Mouse (Mus musculus) midbrain, embryonic 12.5 days (tissue): ENCODE results near the gene Tmem266. TPM values are rescaled to one million over a fixed set of nuclear protein-coding genes. Genes with fewer than 3 reads are reported as not detected.

Source experiments
- ATAC-seq: fragments of 200-750 bp; cut with Nextera tagmentation; 2 replicates; pipeline ENCODE4 v1.8.0; 2017; ENCODE audit warnings: low read depth, moderate TSS enrichment, moderate library complexity; ENCODE audit not compliant: low FRiP score
- H3K27ac ChIP-seq: fragments of 300-500 bp; sonication (generic); replicated peaks from 2 replicates; pipeline ENCODE4 v1.5.1; 2016; ENCODE audit warnings: mild to moderate bottlenecking
- H3K27me3 ChIP-seq: fragments of 300-500 bp; sonication (generic); 2 replicates; pipeline ENCODE4 v1.6.1; 2016; ENCODE audit warnings: mild to moderate bottlenecking
- H3K36me3 ChIP-seq: fragments of 300-500 bp; sonication (generic); 2 replicates; pipeline ENCODE4 v1.6.1; 2016
- H3K4me1 ChIP-seq: fragments of 300-500 bp; sonication (generic); 2 replicates; pipeline ENCODE4 v1.6.1; 2016
- H3K4me2 ChIP-seq: fragments of 300-500 bp; sonication (generic); replicated peaks from 2 replicates; pipeline ENCODE4 v1.6.1; 2016; ENCODE audit warnings: mild to moderate bottlenecking, moderate library complexity
- H3K4me3 ChIP-seq: fragments of 300-500 bp; sonication (generic); 2 replicates; pipeline ENCODE4 v1.5.1; 2016; ENCODE audit warnings: mild to moderate bottlenecking
- H3K9ac ChIP-seq: fragments of 300-500 bp; sonication (generic); replicated peaks from 2 replicates; pipeline ENCODE4 v1.6.1; 2016; ENCODE audit warnings: mild to moderate bottlenecking, moderate library complexity
- H3K9me3 ChIP-seq: fragments of 300-500 bp; sonication (generic); 2 replicates; pipeline ENCODE4 v1.6.1; 2016; ENCODE audit warnings: mild to moderate bottlenecking
- WGBS: fragments of 180-500 bp; shearing (Covaris S2); methylation state at CpG from one replicate; pipeline ENCODE4 v1.1.7; 2016; 5-methylcytosine and 5-hydroxymethylcytosine counted together
- polyA plus RNA-seq: library from polyadenylated mRNA; unstranded; fragments of >200 nt; fragmentation: Nextera tagmentation; extraction: Ambion mirVana; gene quantifications from 2 replicates; pipeline ENCODE4 v1.2.1, GENCODE M21; 2016

Tmem266 gene
- polyA plus RNA-seq, 1 experiment from 2014 or later: 1.1 TPM

GRCm38 (mm10) chr9:55439206-55439780 is 112.6 kb downstream of the Tmem266 start:
- H3K27me3 ChIP-seq: no peaks in the 10 kb centered on the region
- 91% methylated on average over 5 of the region's 5 CpGs for WGBS

DNA sequence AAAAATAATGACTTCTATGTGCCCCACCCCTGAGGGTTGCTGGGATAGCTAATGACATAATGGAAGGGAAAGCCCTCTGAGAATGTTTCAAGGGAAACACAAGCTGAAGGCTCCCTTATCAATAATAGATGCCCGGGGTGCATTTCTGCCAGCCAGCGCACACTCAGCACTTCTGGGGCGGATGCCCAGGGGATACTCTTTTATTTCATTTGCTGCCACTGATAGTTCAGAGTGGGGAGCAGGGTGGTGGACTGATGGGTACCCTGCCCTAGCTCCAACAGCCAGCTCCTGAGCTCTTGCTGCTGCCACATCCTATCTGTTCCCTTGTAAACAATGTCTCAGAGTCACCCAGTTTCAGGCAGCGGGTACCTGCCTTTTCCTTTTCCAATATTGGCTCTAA is 120.8 kb downstream of the Tmem266 start:
- WGBS: 92% methylated on average over 4 of the region's 4 CpGs

More at GRCm38 (mm10) chr9:55439206-55439780, 112.6 kb downstream of the Tmem266 start:
- Histone ChIP-seq H3K9me3 (no peaks in the 10 kb centered on the region), H3K4me2 (no peak overlapping the region), H3K9ac (no peak overlapping the region), H3K4me1 (no peaks in the 10 kb centered on the region), H3K27ac (no peak overlapping the region), H3K4me3 (no peak overlapping the region), H3K36me3 (no peaks in the 10 kb centered on the region)
- no peak for ATAC-seq

GRCm38 (mm10) chr9:55449108-55449507 is 122.4 kb downstream of the Tmem266 start:
- no peak overlapping the region for H3K4me2 ChIP-seq
- H3K4me3 ChIP-seq: no peak overlapping the region
- H3K9me3 ChIP-seq: no peaks in the 10 kb centered on the region
- no peaks in the 10 kb centered on the region for H3K4me1 ChIP-seq
- H3K27ac ChIP-seq: no peak overlapping the region
- WGBS: 71% methylated on average over 1 of the region's 1 CpGs
- no peaks in the 10 kb centered on the region for H3K27me3 ChIP-seq
- no peaks in the 10 kb centered on the region for H3K36me3 ChIP-seq
- H3K9ac ChIP-seq: no peak overlapping the region
- ATAC-seq: no peak

More for the DNA sequence above, 120.8 kb downstream of the Tmem266 start:
- ATAC-seq: no peak
- H3K4me1 ChIP-seq: no peaks in the 10 kb centered on the region
- no peak overlapping the region for H3K4me3 ChIP-seq
- no peaks in the 10 kb centered on the region for H3K27me3 ChIP-seq
- no peak overlapping the region for H3K9ac ChIP-seq
- H3K9me3 ChIP-seq: no peaks in the 10 kb centered on the region
- H3K4me2 ChIP-seq: no peak overlapping the region
- H3K27ac ChIP-seq: no peak overlapping the region
- H3K36me3 ChIP-seq: no peaks in the 10 kb centered on the region

GRCm38 (mm10) chr9:55450035-55450434 is 123.3 kb downstream of the Tmem266 start:
- H3K4me2 ChIP-seq: no peak overlapping the region
- H3K4me3 ChIP-seq: no peak overlapping the region
- H3K9ac ChIP-seq: no peak overlapping the region
- no peaks in the 10 kb centered on the region for H3K9me3 ChIP-seq
- no peak overlapping the region for H3K27ac ChIP-seq
- no peaks in the 10 kb centered on the region for H3K27me3 ChIP-seq
- WGBS: 83% methylated on average over 6 of the region's 6 CpGs
- no peaks in the 10 kb centered on the region for H3K36me3 ChIP-seq
- H3K4me1 ChIP-seq: no peaks in the 10 kb centered on the region
- ATAC-seq: no peak

- no peak for ATAC-seq
- 85% methylated on average over 3 of the region's 3 CpGs for WGBS
- Histone ChIP-seq H3K27me3 (no peaks in the 10 kb centered on the region), H3K4me1 (no peaks in the 10 kb centered on the region), H3K9me3 (no peaks in the 10 kb centered on the region), H3K4me3 (no peak overlapping the region), H3K36me3 (no peaks in the 10 kb centered on the region), H3K9ac (no peak overlapping the region), H3K4me2 (no peak overlapping the region), H3K27ac (no peak overlapping the region)
These were observed 124.7 kb downstream of the Tmem266 start for GRCm38 (mm10) chr9:55451426-55451825.

GRCm38 (mm10) chr9:55452906-55453305 is 126.2 kb downstream of the Tmem266 start:
- H3K9ac ChIP-seq: no peak overlapping the region
- no peak overlapping the region for H3K27ac ChIP-seq
- H3K9me3 ChIP-seq: no peaks in the 10 kb centered on the region
- H3K4me3 ChIP-seq: no peak overlapping the region
- H3K4me2 ChIP-seq: no peak overlapping the region
- no peaks in the 10 kb centered on the region for H3K27me3 ChIP-seq
- no peaks in the 10 kb centered on the region for H3K4me1 ChIP-seq
- WGBS: 94% methylated on average over 1 of the region's 1 CpGs
- no peaks in the 10 kb centered on the region for H3K36me3 ChIP-seq
- no peak for ATAC-seq

DNA sequence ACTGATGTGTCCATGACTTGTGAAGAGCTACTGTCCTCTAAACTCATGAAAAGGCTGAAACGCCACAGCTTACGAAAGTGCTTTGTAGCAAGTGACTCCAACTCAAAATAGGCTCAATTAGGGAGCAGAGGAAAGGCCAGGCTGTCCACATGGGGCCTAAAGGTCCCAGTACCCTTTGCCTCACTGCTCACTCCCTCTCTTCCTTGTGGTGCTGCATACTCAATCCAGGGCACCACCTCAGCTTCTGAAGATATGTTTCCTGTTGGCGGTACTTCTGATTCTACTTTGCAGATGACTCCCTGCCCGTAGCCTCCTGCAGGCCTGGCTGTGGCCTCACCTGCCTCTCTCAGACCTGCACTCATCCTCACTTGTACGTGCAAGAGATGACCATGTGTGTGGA is 126.7 kb downstream of the Tmem266 start:
- no peak for ATAC-seq
- H3K9me3 ChIP-seq: no peaks in the 10 kb centered on the region
- no peaks in the 10 kb centered on the region for H3K36me3 ChIP-seq
- no peaks in the 10 kb centered on the region for H3K27me3 ChIP-seq
- H3K9ac ChIP-seq: no peak overlapping the region
- H3K4me2 ChIP-seq: no peak overlapping the region
- H3K4me1 ChIP-seq: no peaks in the 10 kb centered on the region
- no peak overlapping the region for H3K4me3 ChIP-seq
- no peak overlapping the region for H3K27ac ChIP-seq
- 89% methylated on average over 5 of the region's 5 CpGs for WGBS

- no peaks in the 10 kb centered on the region for H3K27me3 ChIP-seq
- WGBS: 79% methylated on average over 1 of the region's 1 CpGs
- no peak for ATAC-seq
These were observed 141.7 kb downstream of the Tmem266 start for GRCm38 (mm10) chr9:55468397-55468796.

DNA sequence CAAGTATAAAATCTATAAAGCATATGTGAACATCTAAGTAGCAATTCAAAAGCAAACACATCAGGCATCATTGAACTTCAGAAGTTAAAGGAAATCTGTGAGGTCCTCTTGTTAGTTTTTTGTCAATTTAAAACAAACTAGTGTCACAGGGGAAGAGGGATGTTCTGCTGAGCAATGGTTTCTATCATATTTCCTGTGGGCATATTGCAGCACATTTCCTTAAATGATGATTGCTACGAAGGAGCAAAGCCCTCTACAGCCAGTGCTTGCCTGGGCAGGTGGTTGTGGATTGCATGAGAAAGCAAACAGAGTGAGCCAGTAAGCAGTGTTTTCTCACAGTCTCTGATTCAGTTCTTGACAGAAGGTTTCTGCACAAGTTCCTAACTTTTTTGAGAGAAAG is 149.4 kb downstream of the Tmem266 start:
- Histone ChIP-seq H3K4me1 (no peaks in the 10 kb centered on the region), H3K27me3 (no peaks in the 10 kb centered on the region), H3K4me3 (no peak overlapping the region), H3K9me3 (no peaks in the 10 kb centered on the region), H3K4me2 (no peak overlapping the region), H3K9ac (no peak overlapping the region), H3K27ac (no peak overlapping the region), H3K36me3 (no peaks in the 10 kb centered on the region)
- no peak for ATAC-seq
- WGBS: 84% methylated on average over 1 of the region's 1 CpGs

More at GRCm38 (mm10) chr9:55468397-55468796, 141.7 kb downstream of the Tmem266 start:
- no peaks in the 10 kb centered on the region for H3K4me1 ChIP-seq
- no peaks in the 10 kb centered on the region for H3K36me3 ChIP-seq
- no peaks in the 10 kb centered on the region for H3K9me3 ChIP-seq
- no peak overlapping the region for H3K4me2 ChIP-seq
- no peak overlapping the region for H3K4me3 ChIP-seq
- no peak overlapping the region for H3K9ac ChIP-seq
- no peak overlapping the region for H3K27ac ChIP-seq

- ATAC-seq: no peak
- H3K4me1 ChIP-seq: no peaks in the 10 kb centered on the region
- H3K4me2 ChIP-seq: no peak overlapping the region
- no peak overlapping the region for H3K4me3 ChIP-seq
- no peak overlapping the region for H3K9ac ChIP-seq
- no peaks in the 10 kb centered on the region for H3K27me3 ChIP-seq
- no peak overlapping the region for H3K27ac ChIP-seq
- H3K9me3 ChIP-seq: no peaks in the 10 kb centered on the region
- H3K36me3 ChIP-seq: 0 out of 2 replicates have a peak, but pooled peaks cover 3% of the 10 kb centered on the region
These were observed 152.0 kb downstream of the Tmem266 start for GRCm38 (mm10) chr9:55478699-55479098.

- no peak for ATAC-seq
- Histone ChIP-seq H3K27me3 (no peaks in the 10 kb centered on the region), H3K36me3 (0 out of 2 replicates have a peak, but pooled peaks cover 11% of the 10 kb centered on the region), H3K9me3 (no peaks in the 10 kb centered on the region), H3K4me1 (no peaks in the 10 kb centered on the region), H3K27ac (no peak overlapping the region), H3K4me3 (no peak overlapping the region), H3K9ac (no peak overlapping the region), H3K4me2 (no peak overlapping the region)
- 80% methylated on average over 2 of the region's 2 CpGs for WGBS
These were observed 155.4 kb downstream of the Tmem266 start for GRCm38 (mm10) chr9:55482116-55482515.
